Mouse (Mus musculus) small intestine, adult 2 months (tissue): Measurements from ENCODE around the gene Ush1g. TPM values are rescaled to one million over a fixed set of nuclear protein-coding genes. Genes with fewer than 3 reads are reported as not detected.

Source experiments
- H3K27ac ChIP-seq: fragments of 200-500 bp; 2 replicates; pipeline ENCODE4 v1.5.1; 2012; ENCODE audit warnings: low read depth, low read length, control low read depth, inconsistent platforms; ENCODE audit not compliant: insufficient read depth
- H3K27me3 ChIP-seq: fragments of 200-500 bp; 2 replicates; pipeline ENCODE4 v1.6.1; 2012; ENCODE audit warnings: mild to moderate bottlenecking, moderate library complexity, low read length, inconsistent platforms; ENCODE audit not compliant: control insufficient read depth, insufficient read depth
- H3K36me3 ChIP-seq: fragments of 200-500 bp; 2 replicates; pipeline ENCODE4 v1.6.1; 2012; ENCODE audit warnings: mild to moderate bottlenecking, low read length, control low read depth, inconsistent platforms; ENCODE audit not compliant: control insufficient read depth, insufficient read depth
- H3K4me1 ChIP-seq: fragments of 200-500 bp; 2 replicates; pipeline ENCODE4 v1.6.1; 2012; ENCODE audit warnings: low read length, inconsistent platforms, mixed read lengths; ENCODE audit not compliant: control insufficient read depth, insufficient read depth, insufficient read length
- H3K4me3 ChIP-seq: fragments of 200-500 bp; 2 replicates; pipeline ENCODE4 v1.5.1; 2012; ENCODE audit warnings: low read depth, mild to moderate bottlenecking, control low read depth, inconsistent platforms, low read length, moderate library complexity
- CTCF ChIP-seq: fragments of 200-500 bp; IDR thresholded peaks from 2 replicates; pipeline ENCODE4 v1.5.1; 2012; ENCODE audit warnings: low read depth, mild to moderate bottlenecking, control low read depth, inconsistent platforms, low read length, moderate library complexity, mixed read lengths; ENCODE audit not compliant: insufficient replicate concordance, insufficient read length; ENCODE audit errors: extremely low read depth
- POLR2A ChIP-seq: fragments of 200-500 bp; IDR thresholded peaks from 2 replicates; pipeline ENCODE4 v1.6.1; 2012; ENCODE audit warnings: low read depth, mild to moderate bottlenecking, control low read depth, inconsistent platforms, low read length, moderate library complexity
- WGBS: fragments of 180-500 bp; shearing (Covaris S2); methylation state at CpG from one replicate; pipeline ENCODE4 v1.1.7; 2018; 5-methylcytosine and 5-hydroxymethylcytosine counted together
- polyA plus RNA-seq: library from polyadenylated mRNA; depleted of rRNA; stranded (reverse); fragments of >200 nt; gene quantifications from 2 replicates; pipeline ENCODE4 v1.2.3, GENCODE M21; 2012

The Ush1g gene
- polyA plus RNA-seq, 1 experiment, result 0.08 TPM

- WGBS, result 86% methylated on average over 1 of the region's 1 CpGs
These were observed 31.5 kb downstream of the Ush1g start for GRCm38 (mm10) chr11:115290314-115290713.

GRCm38 (mm10) chr11:115289885-115290284 is 32.0 kb downstream of the Ush1g start:
- TF ChIP-seq CTCF (no peak), POLR2A (no peak)
- H3K27ac ChIP-seq, result no peak overlapping the region
- WGBS, result 79% methylated on average over 8 of the region's 8 CpGs
- peaks cover 11% of the 10 kb centered on the region; the same call in 1 of the 2 replicates for H3K4me1 ChIP-seq
- no peak overlapping the region for H3K4me3 ChIP-seq
- no peaks in the 10 kb centered on the region for H3K27me3 ChIP-seq
- H3K36me3 ChIP-seq, result no peaks in the 10 kb centered on the region

More at GRCm38 (mm10) chr11:115290314-115290713, 31.5 kb downstream of the Ush1g start:
- H3K27me3 ChIP-seq, result no peaks in the 10 kb centered on the region
- no peaks in the 10 kb centered on the region for H3K36me3 ChIP-seq
- no peak overlapping the region for H3K4me3 ChIP-seq
- H3K27ac ChIP-seq, result no peak overlapping the region
- H3K4me1 ChIP-seq, result peaks cover 11% of the 10 kb centered on the region; the same call in 1 of the 2 replicates
- no peak for TF ChIP-seq CTCF
- TF ChIP-seq POLR2A, result no peak

DNA sequence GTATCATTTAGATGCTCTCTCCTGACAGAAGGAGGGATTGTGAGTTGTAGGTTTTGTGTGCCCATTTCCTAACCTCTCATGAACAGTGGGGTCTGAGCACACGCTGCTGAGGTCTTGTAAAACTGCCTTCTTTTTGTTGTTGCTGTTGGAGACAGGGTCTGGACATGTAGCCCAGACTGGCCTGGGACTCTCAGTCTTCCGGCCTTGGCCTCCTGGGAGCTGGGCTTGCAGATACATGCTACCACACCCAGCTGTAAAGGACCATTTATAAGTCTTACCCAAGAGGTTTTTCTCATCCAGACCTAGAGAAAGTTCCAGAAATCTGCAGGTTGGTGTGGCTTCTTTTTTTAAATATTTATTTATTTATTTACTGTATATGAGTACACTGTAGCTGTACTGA is 33.5 kb downstream of the Ush1g start:
- H3K27me3 ChIP-seq, result no peaks in the 10 kb centered on the region
- H3K4me1 ChIP-seq, result peaks cover 11% of the 10 kb centered on the region; the same call in 1 of the 2 replicates
- WGBS, result 92% methylated on average over 2 of the region's 2 CpGs
- H3K36me3 ChIP-seq, result no peaks in the 10 kb centered on the region
- no peak overlapping the region for H3K27ac ChIP-seq
- no peak for TF ChIP-seq CTCF
- no peak for TF ChIP-seq POLR2A
- no peak overlapping the region for H3K4me3 ChIP-seq

- Histone ChIP-seq H3K27me3 (no peaks in the 10 kb centered on the region), H3K4me1 (peaks cover 5% of the 10 kb centered on the region; the same call in 1 of the 2 replicates), H3K36me3 (no peaks in the 10 kb centered on the region), H3K27ac (no peak overlapping the region), H3K4me3 (no peak overlapping the region)
- TF ChIP-seq POLR2A (no peak), CTCF (no peak)
- 80% methylated on average over 5 of the region's 5 CpGs for WGBS
These were observed 34.5 kb downstream of the Ush1g start for GRCm38 (mm10) chr11:115287386-115287785.

DNA sequence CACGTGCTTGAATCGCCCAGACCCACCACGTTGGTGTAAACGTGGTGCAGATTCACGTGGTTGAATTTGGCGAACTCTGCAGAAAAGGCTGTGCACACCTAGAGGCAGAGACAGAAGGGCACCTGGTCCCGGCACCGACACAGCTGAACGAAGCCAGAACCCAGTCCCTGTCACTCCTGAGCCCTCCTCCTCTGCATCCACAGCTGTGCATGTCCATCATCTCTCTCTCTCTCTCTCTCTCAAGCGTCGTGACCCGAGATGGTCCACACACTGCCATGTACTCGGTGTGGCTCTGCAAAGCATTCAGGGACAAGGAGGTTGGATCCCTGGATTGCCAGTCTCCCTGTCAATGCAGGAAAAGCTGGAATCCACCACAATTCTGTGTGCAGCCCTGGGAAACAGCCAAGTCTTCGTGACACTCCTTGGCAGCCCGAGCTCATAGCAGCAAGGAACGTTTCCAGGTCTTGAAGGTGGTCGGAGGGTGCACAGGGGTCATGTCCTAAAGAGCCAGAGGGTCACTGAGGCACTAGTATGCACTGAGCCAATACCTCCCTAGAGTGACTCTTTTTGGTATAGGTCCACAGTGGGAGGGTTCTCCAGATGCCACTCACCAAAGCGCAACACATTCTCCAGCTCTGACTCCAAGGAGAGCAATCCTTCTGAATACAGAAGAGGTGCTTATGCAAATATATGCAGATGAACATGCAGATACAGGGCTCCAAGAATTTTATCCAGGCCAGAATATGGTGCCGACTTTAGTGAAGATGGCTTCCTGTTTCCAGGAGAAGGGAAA is 35.4 kb downstream of the Ush1g start:
- no peak for TF ChIP-seq POLR2A
- no peak for TF ChIP-seq CTCF
- Histone ChIP-seq H3K27me3 (no peaks in the 10 kb centered on the region), H3K27ac (no peak overlapping the region), H3K4me1 (0 out of 2 replicates have a peak, but pooled peaks cover 3% of the 10 kb centered on the region), H3K36me3 (no peaks in the 10 kb centered on the region), H3K4me3 (no peak overlapping the region)
- WGBS, result 83% methylated on average over 19 of the region's 19 CpGs

DNA sequence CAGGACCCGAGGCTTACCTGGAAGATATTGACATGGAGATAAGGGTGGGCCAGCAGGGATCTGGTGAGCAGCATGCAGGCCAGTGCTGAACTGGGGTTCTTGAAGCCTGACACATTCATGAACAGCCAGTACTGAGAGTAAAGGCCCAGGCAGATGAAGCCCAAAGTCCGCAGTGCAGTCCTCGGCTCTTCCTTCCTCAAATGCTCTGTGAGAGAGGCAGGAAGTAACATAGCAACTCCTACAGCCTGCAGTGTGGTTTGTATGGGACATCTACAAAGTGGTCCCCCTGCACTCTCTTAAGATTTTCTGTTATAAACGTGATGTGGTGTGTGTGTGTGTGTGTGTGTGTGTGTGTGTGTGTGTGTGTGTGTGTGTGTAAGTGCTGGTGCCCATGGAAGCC is 36.6 kb downstream of the Ush1g start:
- no peak for TF ChIP-seq POLR2A
- no peak for TF ChIP-seq CTCF
- 31% methylated on average over 4 of the region's 4 CpGs for WGBS
- Histone ChIP-seq H3K36me3 (no peaks in the 10 kb centered on the region), H3K27me3 (no peaks in the 10 kb centered on the region), H3K4me3 (no peak overlapping the region), H3K27ac (no peak overlapping the region), H3K4me1 (0 out of 2 replicates have a peak, but pooled peaks cover 3% of the 10 kb centered on the region)

DNA sequence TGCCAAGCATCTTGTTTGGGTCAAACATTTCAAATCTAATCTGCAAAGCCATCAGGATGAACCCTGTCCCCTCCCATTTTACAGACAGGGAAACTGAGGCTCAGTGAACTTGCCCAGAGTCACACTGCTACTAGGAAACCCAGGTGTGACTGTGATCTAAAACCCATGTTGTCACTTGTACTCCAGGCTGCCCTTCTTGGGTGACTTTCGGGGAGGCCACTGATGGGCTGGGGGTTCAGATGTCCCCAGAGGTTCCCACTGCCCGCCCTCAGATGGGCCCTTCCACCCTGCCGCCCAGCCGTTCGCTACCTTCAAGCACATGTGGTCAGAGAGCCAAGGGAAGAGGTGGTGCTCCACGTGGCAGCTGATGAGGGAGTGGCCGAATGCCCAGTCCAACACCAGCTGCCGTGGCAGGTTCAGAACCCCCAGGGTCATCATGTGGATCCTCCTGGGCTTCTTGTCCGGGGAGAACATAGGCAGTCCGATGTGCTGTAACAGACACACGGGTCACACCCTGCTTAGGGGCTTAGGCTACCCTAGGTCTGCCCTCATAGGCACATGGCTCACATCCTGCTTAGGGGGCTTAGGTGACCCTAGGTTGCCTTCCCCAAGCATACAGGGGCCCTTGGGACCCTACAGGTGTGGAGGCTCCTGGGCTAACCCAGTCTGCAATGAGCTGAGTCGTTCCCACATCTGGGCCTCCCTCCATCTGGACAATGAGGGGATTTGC is 37.8 kb downstream of the Ush1g start:
- WGBS, result 82% methylated on average over 12 of the region's 12 CpGs
- Histone ChIP-seq H3K4me1 (0 out of 2 replicates have a peak, but pooled peaks cover 3% of the 10 kb centered on the region), H3K27me3 (no peaks in the 10 kb centered on the region), H3K27ac (no peak overlapping the region), H3K36me3 (no peaks in the 10 kb centered on the region), H3K4me3 (no peak overlapping the region)
- no peak for TF ChIP-seq CTCF
- no peak for TF ChIP-seq POLR2A
